Mouse (Mus musculus): Measurements from ENCODE around the gene Slc31a1.

DNA sequence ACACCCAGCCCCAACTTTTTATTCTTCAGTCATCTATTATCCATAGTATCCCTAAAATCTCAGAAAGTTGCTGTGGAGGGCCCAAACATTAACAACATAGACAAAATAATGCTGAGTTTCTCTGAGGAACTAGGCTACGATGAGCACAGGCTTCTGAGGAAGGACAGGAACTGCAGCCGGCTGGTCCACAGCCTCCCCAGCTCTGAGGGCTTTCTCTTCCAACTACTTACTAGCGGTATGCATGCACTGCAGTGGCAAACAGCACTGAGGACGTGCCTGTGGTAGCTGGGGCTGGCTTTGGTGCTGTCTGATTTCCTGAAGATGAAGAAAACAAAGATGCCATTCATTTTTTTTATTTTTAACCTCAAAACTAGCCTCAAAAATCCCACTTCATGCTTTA, 14.7 kb upstream of the Slc31a1 start:
- TF ChIP-seq POLR2A (IDR thresholded peaks at IDR 0.05; ENCODE audit: borderline replicate concordance, control insufficient read depth, low read depth, low read length): no peak
- TF ChIP-seq CTCF (IDR thresholded peaks at IDR 0.05; ENCODE audit: control insufficient read depth, insufficient read depth, low read length): no peak

Data from bone marrow, adult 2 months (tissue).